Mouse (Mus musculus): ENCODE results near the gene Luzp4.
"Not testable (repeated sequence)": the region's sequence is repeated elsewhere in the genome, so short reads cannot be mapped to it uniquely, and the experiment has no call there.

Gene Luzp4

DNA sequence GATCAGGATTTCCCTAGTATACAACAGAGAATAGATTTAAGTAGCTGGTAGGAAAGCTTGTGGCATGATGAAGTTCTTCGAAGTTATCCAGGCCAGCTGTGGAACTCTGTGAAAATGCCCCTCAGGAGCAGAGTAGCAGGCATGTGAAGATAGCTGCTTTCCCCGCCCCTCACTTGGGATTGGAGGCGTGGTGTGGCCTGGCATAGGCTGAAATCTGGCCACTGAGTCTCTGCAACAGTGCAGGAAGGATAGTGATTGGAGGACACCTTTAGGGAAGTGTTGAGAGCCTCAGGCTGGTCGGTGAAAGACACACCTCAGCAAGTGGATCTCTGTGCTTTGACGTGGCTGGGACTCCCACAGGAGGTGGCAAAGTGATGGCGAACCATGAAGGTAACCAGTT, at the start of gene Luzp4:
Gene Luzp4, plus strand, starts transcription at position 301 of the 400 bp plus-strand sequence.
- DNase-seq = not testable (repeated sequence)

DNA sequence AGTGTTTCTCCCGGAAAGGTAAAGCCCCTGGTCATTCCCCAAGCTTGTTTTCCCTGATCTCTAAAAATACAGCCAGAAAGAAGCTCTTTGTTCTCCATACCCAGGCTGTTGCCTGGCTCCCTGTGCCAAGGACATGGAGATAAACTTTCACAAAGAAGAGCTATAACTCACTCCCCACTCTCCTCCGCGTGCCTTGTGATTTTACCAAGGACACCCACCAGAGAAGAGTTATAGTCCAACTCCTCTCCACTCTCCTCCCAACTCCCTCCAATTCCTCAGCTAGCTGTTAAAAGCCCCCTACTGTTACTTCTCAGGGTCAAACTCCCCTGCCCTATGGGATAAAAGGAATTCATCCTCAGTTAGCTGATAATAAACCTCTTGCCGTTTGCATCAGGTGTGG, 15.6 kb upstream of the Luzp4 start:
- DNase-seq = not testable (repeated sequence)
